In genomic region chr3:9441566-9442540, GRCm38 (mm10) we compare ENCODE assay signal across 15 mouse cellular contexts.
DNase-seq lines count a peak whose midpoint lies in the region.
"Had no signal": no experiment of that assay in that cellular context is flagged by ENCODE, and none has a peak within 500 bp of the region (broad histone marks: within the 10 kb centered on the region; RNA-seq: fewer than 3 reads in every experiment).

No protein-coding gene starts in this region.

- DNase-seq in heart, adult 18-20 months, result peak; percentile 38 to 50
- DNase-seq in heart, postnatal 25 days (ENCODE audit: low spot score), result no peak
- peak; percentile 14 for DNase-seq in ES-CJ7 (ENCODE audit: low read depth, low spot score)
- DNase-seq in heart, adult 9 months (ENCODE audit: low spot score in 2 of 2), result peak; percentile 25 to 28
- DNase-seq in heart, postnatal 4 days, result peak; percentile 19
- no peak for DNase-seq in gastrocnemius, postnatal 10 days
- DNase-seq in kidney, adult 9 months, result no peak
- DNase-seq in testis, postnatal 10 days (ENCODE audit: low spot score), result no peak
- DNase-seq: cerebellum, adult 11 months; cerebellum, postnatal 36 days; gastrocnemius, postnatal 25 days; kidney, adult 18-20 months; liver; lung, adult 2 months; midbrain, embryonic 14.5 days had no signal

- intact Hi-C loops in heart, postnatal 25 days (cut with DNase I), result no loop called here

Comparison
In these comparisons a context has a peak if more than half of its experiments do, and no peak if none do; other contexts are left out.
1. DNase-seq: peak in heart, adult 18-20 months (2 of 2), ES-CJ7 (single experiment), heart, adult 9 months (2 of 2) and heart, postnatal 4 days (single experiment); none in heart, postnatal 25 days (single experiment), gastrocnemius, postnatal 10 days (single experiment), kidney, adult 9 months (single experiment) and testis, postnatal 10 days (single experiment).